Mouse (Mus musculus): ENCODE results near the gene Mrpl53. TPM values are rescaled to one million over a fixed set of nuclear protein-coding genes. Genes with fewer than 3 reads are reported as not detected.

Mrpl53 gene
- polyA plus RNA-seq, 1 experiment from 2014 or later = 123 TPM

- H3K4me1 ChIP-seq (ENCODE audit: control insufficient read depth, insufficient read depth, low read length) = 0 out of 2 replicates have a peak, but pooled peaks cover 7% of the 10 kb centered on the region
- H3K27me3 ChIP-seq (ENCODE audit: control insufficient read depth, insufficient read depth, low read length) = peaks cover 72% of the 10 kb centered on the region
- no peaks in the 10 kb centered on the region for H3K36me3 ChIP-seq (ENCODE audit: control insufficient read depth, insufficient read depth, low read length)
- peak overlapping the region; percentile 31 for H3K9ac ChIP-seq (ENCODE audit: low read length)
- no peak overlapping the region for H3K27ac ChIP-seq (ENCODE audit: low read length)
- H3K4me2 ChIP-seq (ENCODE audit: low read depth, low read length) = peak overlapping the region; percentile 43
- H3K4me3 ChIP-seq (replicated peaks; ENCODE audit: low read length) = peak overlapping the region; percentile 16
- ATAC-seq (ENCODE audit: insufficient read depth, low FRiP score) = no peak
- WGBS = 5% methylated on average over 47 of the region's 47 CpGs
- no peaks in the 10 kb centered on the region for H3K9me3 ChIP-seq (replicated peaks; ENCODE audit: control insufficient read depth, low read length)
Observed at GRCm38 (mm10) chr6:83087205-83087925, 21.5 kb upstream of the Mrpl53 start.

- Histone ChIP-seq H3K9me3 (replicated peaks; ENCODE audit: control insufficient read depth, low read length) (no peaks in the 10 kb centered on the region), H3K9ac (ENCODE audit: low read length) (peak overlapping the region; percentile 31; the same call in 1 of the 2 replicates), H3K4me1 (ENCODE audit: control insufficient read depth, insufficient read depth, low read length) (0 out of 2 replicates have a peak, but pooled peaks cover 7% of the 10 kb centered on the region), H3K27me3 (ENCODE audit: control insufficient read depth, insufficient read depth, low read length) (peaks cover 67% of the 10 kb centered on the region), H3K36me3 (ENCODE audit: control insufficient read depth, insufficient read depth, low read length) (no peaks in the 10 kb centered on the region), H3K4me2 (ENCODE audit: low read depth, low read length) (peak overlapping the region; percentile 43; the same call in 1 of the 2 replicates), H3K4me3 (replicated peaks; ENCODE audit: low read length) (peak overlapping the region; percentile 16; the same call in 1 of the 2 replicates), H3K27ac (ENCODE audit: low read length) (no peak overlapping the region)
- ATAC-seq (ENCODE audit: insufficient read depth, low FRiP score) = no peak
- WGBS = 16% methylated on average over 9 of the region's 9 CpGs
Observed at GRCm38 (mm10) chr6:83087926-83088260, 20.9 kb upstream of the Mrpl53 start.

GRCm38 (mm10) chr6:83092416-83093127, 16.3 kb upstream of the Mrpl53 start:
- WGBS = 24% methylated on average over 6 of the region's 6 CpGs
- H3K9me3 ChIP-seq (replicated peaks; ENCODE audit: control insufficient read depth, low read length) = no peaks in the 10 kb centered on the region
- 0 out of 2 replicates have a peak, but pooled peaks cover under 1% of the 10 kb centered on the region for H3K4me1 ChIP-seq (ENCODE audit: control insufficient read depth, insufficient read depth, low read length)
- H3K27ac ChIP-seq (ENCODE audit: low read length) = no peak overlapping the region
- H3K36me3 ChIP-seq (ENCODE audit: control insufficient read depth, insufficient read depth, low read length) = no peaks in the 10 kb centered on the region
- peaks cover 24% of the 10 kb centered on the region for H3K27me3 ChIP-seq (ENCODE audit: control insufficient read depth, insufficient read depth, low read length)
- no peak overlapping the region for H3K9ac ChIP-seq (ENCODE audit: low read length)
- 0 out of 2 replicates have a peak, but pooled peaks have one; percentile 47 for ATAC-seq (ENCODE audit: insufficient read depth, low FRiP score)
- H3K4me2 ChIP-seq (ENCODE audit: low read depth, low read length) = no peak overlapping the region
- no peak overlapping the region for H3K4me3 ChIP-seq (replicated peaks; ENCODE audit: low read length)

- Histone ChIP-seq H3K4me3 (replicated peaks; ENCODE audit: low read length) (no peak overlapping the region), H3K27me3 (ENCODE audit: control insufficient read depth, insufficient read depth, low read length) (no peaks in the 10 kb centered on the region), H3K4me2 (ENCODE audit: low read depth, low read length) (no peak overlapping the region), H3K27ac (ENCODE audit: low read length) (no peak overlapping the region), H3K9me3 (replicated peaks; ENCODE audit: control insufficient read depth, low read length) (no peaks in the 10 kb centered on the region), H3K4me1 (ENCODE audit: control insufficient read depth, insufficient read depth, low read length) (no peaks in the 10 kb centered on the region), H3K9ac (ENCODE audit: low read length) (no peak overlapping the region), H3K36me3 (ENCODE audit: control insufficient read depth, insufficient read depth, low read length) (no peaks in the 10 kb centered on the region)
- ATAC-seq (ENCODE audit: insufficient read depth, low FRiP score) = no peak
- 41% methylated on average over 6 of the region's 6 CpGs for WGBS
Observed at GRCm38 (mm10) chr6:83095968-83096367, 12.9 kb upstream of the Mrpl53 start.

GRCm38 (mm10) chr6:83098411-83098810, 10.4 kb upstream of the Mrpl53 start:
- H3K4me3 ChIP-seq (replicated peaks; ENCODE audit: low read length) = no peak overlapping the region
- no peak overlapping the region for H3K9ac ChIP-seq (ENCODE audit: low read length)
- H3K27ac ChIP-seq (ENCODE audit: low read length) = no peak overlapping the region
- no peak overlapping the region for H3K4me2 ChIP-seq (ENCODE audit: low read depth, low read length)
- H3K9me3 ChIP-seq (replicated peaks; ENCODE audit: control insufficient read depth, low read length) = no peaks in the 10 kb centered on the region
- H3K4me1 ChIP-seq (ENCODE audit: control insufficient read depth, insufficient read depth, low read length) = peaks cover 14% of the 10 kb centered on the region
- no peaks in the 10 kb centered on the region for H3K36me3 ChIP-seq (ENCODE audit: control insufficient read depth, insufficient read depth, low read length)
- H3K27me3 ChIP-seq (ENCODE audit: control insufficient read depth, insufficient read depth, low read length) = no peaks in the 10 kb centered on the region
- no peak for ATAC-seq (ENCODE audit: insufficient read depth, low FRiP score)
- WGBS = 55% methylated on average over 2 of the region's 2 CpGs

- Histone ChIP-seq H3K27me3 (ENCODE audit: control insufficient read depth, insufficient read depth, low read length) (no peaks in the 10 kb centered on the region), H3K9me3 (replicated peaks; ENCODE audit: control insufficient read depth, low read length) (no peaks in the 10 kb centered on the region), H3K9ac (ENCODE audit: low read length) (peak within 1 kb of the TSS; percentile 75), H3K27ac (ENCODE audit: low read length) (peak within 1 kb of the TSS; percentile 75), H3K4me3 (replicated peaks; ENCODE audit: low read length) (peak within 1 kb of the TSS; percentile 58), H3K4me1 (ENCODE audit: control insufficient read depth, insufficient read depth, low read length) (peaks cover 14% of the 10 kb centered on the region), H3K4me2 (ENCODE audit: low read depth, low read length) (peak within 1 kb of the TSS; percentile 98), H3K36me3 (ENCODE audit: control insufficient read depth, insufficient read depth, low read length) (no peaks in the 10 kb centered on the region)
- WGBS = under 1% methylated on average over 25 of the region's 25 CpGs
- ATAC-seq (ENCODE audit: insufficient read depth, low FRiP score) = peak; percentile 89
Observed at GRCm38 (mm10) chr6:83101316-83101687, 7.5 kb upstream of the Mrpl53 start, which contains the start of the genes Ccdc142 and Gm42688. Ccdc142 (plus strand) TSS chr6:83101601. Gm42688 (plus strand) TSS chr6:83101617.

GRCm38 (mm10) chr6:83101688-83102556, 6.9 kb upstream of the Mrpl53 start:
- Histone ChIP-seq H3K4me1 (ENCODE audit: control insufficient read depth, insufficient read depth, low read length) (peaks cover 14% of the 10 kb centered on the region), H3K4me3 (replicated peaks; ENCODE audit: low read length) (peak overlapping the region; percentile 58), H3K27me3 (ENCODE audit: control insufficient read depth, insufficient read depth, low read length) (no peaks in the 10 kb centered on the region), H3K9ac (ENCODE audit: low read length) (peak overlapping the region; percentile 75), H3K27ac (ENCODE audit: low read length) (peak overlapping the region; percentile 75), H3K4me2 (ENCODE audit: low read depth, low read length) (peak overlapping the region; percentile 98), H3K36me3 (ENCODE audit: control insufficient read depth, insufficient read depth, low read length) (no peaks in the 10 kb centered on the region), H3K9me3 (replicated peaks; ENCODE audit: control insufficient read depth, low read length) (no peaks in the 10 kb centered on the region)
- WGBS = 0% methylated on average over 74 of the region's 74 CpGs
- ATAC-seq (ENCODE audit: insufficient read depth, low FRiP score) = peak; percentile 77

GRCm38 (mm10) chr6:83103130-83103650, 5.7 kb upstream of the Mrpl53 start:
- Histone ChIP-seq H3K27ac (ENCODE audit: low read length) (no peak overlapping the region), H3K4me2 (ENCODE audit: low read depth, low read length) (peak overlapping the region; percentile 98; the same call in 1 of the 2 replicates), H3K36me3 (ENCODE audit: control insufficient read depth, insufficient read depth, low read length) (no peaks in the 10 kb centered on the region), H3K4me1 (ENCODE audit: control insufficient read depth, insufficient read depth, low read length) (peaks cover 21% of the 10 kb centered on the region), H3K9ac (ENCODE audit: low read length) (peak overlapping the region; percentile 75), H3K4me3 (replicated peaks; ENCODE audit: low read length) (no peak overlapping the region), H3K27me3 (ENCODE audit: control insufficient read depth, insufficient read depth, low read length) (no peaks in the 10 kb centered on the region), H3K9me3 (replicated peaks; ENCODE audit: control insufficient read depth, low read length) (no peaks in the 10 kb centered on the region)
- 50% methylated on average over 11 of the region's 11 CpGs for WGBS
- ATAC-seq (ENCODE audit: insufficient read depth, low FRiP score) = no peak
